Mouse (Mus musculus): ENCODE results near the gene Cstf2t. TPM values are rescaled to one million over a fixed set of nuclear protein-coding genes. Genes with fewer than 3 reads are reported as not detected.
A peak's percentile ranks its signal among the peaks of the same experiment; 100 is the strongest.

Cstf2t gene
- polyA plus RNA-seq, 1 experiment from 2014 or later = 65.2 TPM

GRCm38 (mm10) chr19:31083761-31084160 is 1.1 kb downstream of the Cstf2t start:
- peaks cover 43% of the 10 kb centered on the region for H3K36me3 ChIP-seq (ENCODE audit: poor library complexity, severe bottlenecking)
- no peak for ATAC-seq
- H3K9me3 ChIP-seq (replicated peaks) = peaks cover 4% of the 10 kb centered on the region; the same call in 1 of the 2 replicates
- 98% methylated on average over 8 of the region's 8 CpGs for WGBS
- H3K4me2 ChIP-seq = peak overlapping the region; percentile 90
- H3K27me3 ChIP-seq = no peaks in the 10 kb centered on the region
- H3K9ac ChIP-seq = peak overlapping the region; percentile 79
- H3K27ac ChIP-seq = no peak overlapping the region
- peaks cover 23% of the 10 kb centered on the region for H3K4me1 ChIP-seq
- H3K4me3 ChIP-seq = peak overlapping the region; percentile 71

GRCm38 (mm10) chr19:31097857-31098256 is 15.2 kb downstream of the Cstf2t start:
- no peaks in the 10 kb centered on the region for H3K4me1 ChIP-seq
- H3K9ac ChIP-seq = no peak overlapping the region
- no peaks in the 10 kb centered on the region for H3K36me3 ChIP-seq (ENCODE audit: poor library complexity, severe bottlenecking)
- WGBS = 76% methylated on average over 3 of the region's 3 CpGs
- no peak overlapping the region for H3K27ac ChIP-seq
- H3K4me2 ChIP-seq = no peak overlapping the region
- no peaks in the 10 kb centered on the region for H3K9me3 ChIP-seq (replicated peaks)
- ATAC-seq = no peak
- no peak overlapping the region for H3K4me3 ChIP-seq
- H3K27me3 ChIP-seq = no peaks in the 10 kb centered on the region

DNA sequence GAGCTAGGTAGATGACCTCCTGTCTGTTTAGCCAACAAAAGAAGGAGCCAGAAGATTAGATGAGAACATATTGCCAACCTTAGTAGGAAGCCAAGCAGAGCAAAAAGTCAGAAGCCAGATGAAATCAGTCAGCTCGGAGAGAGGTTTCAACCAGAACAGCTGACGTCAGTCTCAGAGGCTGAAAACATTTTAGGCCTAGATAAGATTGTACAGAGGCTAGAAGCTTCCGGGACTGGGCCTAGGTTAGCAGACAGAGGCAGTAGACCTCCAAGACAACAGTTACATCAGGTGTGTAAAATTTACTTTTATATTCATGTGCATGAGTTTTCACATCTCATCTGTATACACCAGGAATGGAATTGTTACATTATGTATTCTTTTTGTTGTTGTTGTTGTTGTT is 16.7 kb downstream of the Cstf2t start:
- Histone ChIP-seq H3K4me1 (no peaks in the 10 kb centered on the region), H3K9ac (no peak overlapping the region), H3K27ac (no peak overlapping the region), H3K36me3 (ENCODE audit: poor library complexity, severe bottlenecking) (no peaks in the 10 kb centered on the region), H3K9me3 (replicated peaks) (no peaks in the 10 kb centered on the region), H3K27me3 (no peaks in the 10 kb centered on the region), H3K4me3 (no peak overlapping the region), H3K4me2 (no peak overlapping the region)
- WGBS = 93% methylated on average over 3 of the region's 3 CpGs
- ATAC-seq = no peak

GRCm38 (mm10) chr19:31104764-31105163 is 22.1 kb downstream of the Cstf2t start:
- no peak overlapping the region for H3K4me3 ChIP-seq
- H3K4me1 ChIP-seq = no peaks in the 10 kb centered on the region
- H3K36me3 ChIP-seq (ENCODE audit: poor library complexity, severe bottlenecking) = no peaks in the 10 kb centered on the region
- WGBS = 88% methylated on average over 6 of the region's 6 CpGs
- no peak overlapping the region for H3K9ac ChIP-seq
- no peak overlapping the region for H3K4me2 ChIP-seq
- no peak for ATAC-seq
- H3K9me3 ChIP-seq (replicated peaks) = no peaks in the 10 kb centered on the region
- no peak overlapping the region for H3K27ac ChIP-seq
- H3K27me3 ChIP-seq = no peaks in the 10 kb centered on the region

DNA sequence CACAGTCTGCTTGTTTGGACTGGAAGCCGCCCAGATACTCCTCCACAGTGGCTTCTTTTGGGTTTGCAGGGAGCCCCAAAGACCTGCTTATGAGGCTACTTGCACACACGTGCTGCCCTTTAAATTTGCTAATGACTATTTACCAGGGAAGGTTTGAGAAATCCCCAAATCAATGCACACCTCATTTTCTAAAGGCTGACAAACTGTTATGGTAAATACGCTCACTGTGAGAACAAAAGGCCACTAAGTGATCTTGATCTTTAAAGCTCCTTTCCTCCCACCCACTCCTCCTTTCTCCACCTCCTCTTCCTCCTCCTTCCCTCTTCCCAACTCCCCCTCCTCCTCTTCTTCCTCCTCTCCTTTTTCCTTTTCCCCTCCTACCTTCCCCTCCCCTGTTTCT is 23.4 kb downstream of the Cstf2t start:
- no peaks in the 10 kb centered on the region for H3K27me3 ChIP-seq
- no peak overlapping the region for H3K4me2 ChIP-seq
- no peaks in the 10 kb centered on the region for H3K36me3 ChIP-seq (ENCODE audit: poor library complexity, severe bottlenecking)
- H3K4me1 ChIP-seq = no peaks in the 10 kb centered on the region
- H3K4me3 ChIP-seq = no peak overlapping the region
- no peaks in the 10 kb centered on the region for H3K9me3 ChIP-seq (replicated peaks)
- H3K27ac ChIP-seq = no peak overlapping the region
- no peak for ATAC-seq
- no peak overlapping the region for H3K9ac ChIP-seq
- WGBS = 28% methylated on average over 3 of the region's 3 CpGs

- H3K9ac ChIP-seq = no peak overlapping the region
- WGBS = 34% methylated on average over 9 of the region's 9 CpGs
- ATAC-seq = no peak
- H3K27ac ChIP-seq = no peak overlapping the region
- H3K4me3 ChIP-seq = no peak overlapping the region
- no peak overlapping the region for H3K4me2 ChIP-seq
- H3K36me3 ChIP-seq (ENCODE audit: poor library complexity, severe bottlenecking) = no peaks in the 10 kb centered on the region
- H3K27me3 ChIP-seq = no peaks in the 10 kb centered on the region
- H3K4me1 ChIP-seq = no peaks in the 10 kb centered on the region
- H3K9me3 ChIP-seq (replicated peaks) = no peaks in the 10 kb centered on the region
Observed at GRCm38 (mm10) chr19:31106835-31107554, 24.4 kb downstream of the Cstf2t start.

- peaks cover 7% of the 10 kb centered on the region; the same call in 1 of the 2 replicates for H3K4me1 ChIP-seq
- H3K4me3 ChIP-seq = no peak overlapping the region
- ATAC-seq = peak; percentile 90
- no peaks in the 10 kb centered on the region for H3K27me3 ChIP-seq
- H3K9me3 ChIP-seq (replicated peaks) = no peaks in the 10 kb centered on the region
- no peak overlapping the region for H3K9ac ChIP-seq
- 28% methylated on average over 4 of the region's 4 CpGs for WGBS
- H3K27ac ChIP-seq = no peak overlapping the region
- H3K4me2 ChIP-seq = no peak overlapping the region
- no peaks in the 10 kb centered on the region for H3K36me3 ChIP-seq (ENCODE audit: poor library complexity, severe bottlenecking)
Observed at GRCm38 (mm10) chr19:31114690-31115089, 32.1 kb downstream of the Cstf2t start.

DNA sequence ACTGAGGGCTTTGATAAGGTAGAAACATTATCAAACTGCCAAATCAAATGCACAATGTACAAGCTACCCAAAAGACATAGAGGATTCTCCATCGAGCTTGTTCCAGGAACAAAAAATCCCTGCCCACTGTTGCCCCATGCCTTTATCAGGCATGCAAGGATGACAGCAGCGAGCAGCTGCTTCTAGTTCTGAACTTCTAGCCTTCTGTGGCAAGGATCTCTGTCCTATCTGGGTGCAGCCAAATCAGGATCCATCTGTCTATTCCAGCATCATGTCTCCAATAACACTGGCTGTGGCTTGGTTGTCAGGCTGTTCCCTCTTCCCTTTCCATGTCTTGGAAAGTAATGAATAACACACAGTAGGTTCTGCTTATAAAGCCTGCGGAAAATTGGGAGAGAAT is 42.0 kb downstream of the Cstf2t start:
- no peak overlapping the region for H3K4me2 ChIP-seq
- WGBS = 90% methylated on average over 3 of the region's 3 CpGs
- no peaks in the 10 kb centered on the region for H3K27me3 ChIP-seq
- ATAC-seq = no peak
- no peaks in the 10 kb centered on the region for H3K9me3 ChIP-seq (replicated peaks)
- H3K9ac ChIP-seq = no peak overlapping the region
- H3K27ac ChIP-seq = no peak overlapping the region
- H3K4me1 ChIP-seq = no peaks in the 10 kb centered on the region
- H3K36me3 ChIP-seq (ENCODE audit: poor library complexity, severe bottlenecking) = no peaks in the 10 kb centered on the region
- no peak overlapping the region for H3K4me3 ChIP-seq

DNA sequence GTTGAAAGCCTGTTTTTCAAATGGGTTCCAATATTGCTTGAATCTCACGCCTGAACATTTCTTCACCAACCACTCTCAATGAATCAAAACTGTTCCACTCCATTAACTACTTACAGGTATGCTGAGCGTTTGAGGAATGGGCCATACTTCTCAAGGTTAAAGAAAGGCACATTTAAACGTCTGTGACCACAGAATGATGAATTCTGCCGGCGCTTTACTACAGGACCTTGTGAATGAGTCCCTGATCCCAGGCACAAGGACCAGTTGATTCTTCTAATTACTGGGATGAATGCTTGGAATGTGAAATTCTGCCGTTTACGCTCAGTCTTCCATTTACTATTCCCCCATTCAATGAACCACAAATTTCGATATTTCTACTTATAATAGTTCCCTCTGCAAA is 50.0 kb downstream of the Cstf2t start:
- H3K9me3 ChIP-seq (replicated peaks) = no peaks in the 10 kb centered on the region
- 86% methylated on average over 8 of the region's 8 CpGs for WGBS
- no peak overlapping the region for H3K4me2 ChIP-seq
- H3K4me3 ChIP-seq = no peak overlapping the region
- ATAC-seq = no peak
- peaks cover 6% of the 10 kb centered on the region for H3K4me1 ChIP-seq
- H3K27me3 ChIP-seq = no peaks in the 10 kb centered on the region
- no peaks in the 10 kb centered on the region for H3K36me3 ChIP-seq (ENCODE audit: poor library complexity, severe bottlenecking)
- no peak overlapping the region for H3K27ac ChIP-seq
- no peak overlapping the region for H3K9ac ChIP-seq

DNA sequence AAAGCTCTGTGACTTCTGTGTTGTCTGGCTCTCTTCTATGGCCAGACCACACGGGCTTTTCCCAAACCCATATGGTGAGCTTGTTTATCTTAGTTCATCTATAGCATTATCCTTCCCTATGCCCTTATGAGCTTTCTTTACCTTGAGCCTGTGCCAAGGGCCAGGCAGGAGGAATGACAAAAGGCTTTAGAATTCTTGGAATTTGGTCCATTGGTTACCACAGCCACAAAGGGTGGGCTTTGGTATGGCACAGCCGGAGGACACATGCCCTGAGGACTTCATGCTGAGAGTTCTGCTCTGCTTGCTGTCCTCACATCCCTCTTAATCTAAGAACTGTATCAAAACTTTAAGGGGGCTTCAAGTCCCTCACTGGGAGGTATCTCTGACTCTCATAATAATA is 53.7 kb downstream of the Cstf2t start:
- 8% methylated on average over 2 of the region's 2 CpGs for WGBS
- no peak for ATAC-seq
- no peak overlapping the region for H3K27ac ChIP-seq
- H3K4me1 ChIP-seq = peaks cover 6% of the 10 kb centered on the region
- H3K9me3 ChIP-seq (replicated peaks) = no peaks in the 10 kb centered on the region
- H3K9ac ChIP-seq = no peak overlapping the region
- no peaks in the 10 kb centered on the region for H3K36me3 ChIP-seq (ENCODE audit: poor library complexity, severe bottlenecking)
- H3K27me3 ChIP-seq = no peaks in the 10 kb centered on the region
- H3K4me3 ChIP-seq = no peak overlapping the region
- no peak overlapping the region for H3K4me2 ChIP-seq
